Mouse (Mus musculus) lung, postnatal 0 days (tissue): ENCODE measurements around the gene Atp4a. TPM values are rescaled to one million over a fixed set of nuclear protein-coding genes. Genes with fewer than 3 reads are reported as not detected.
"Not testable (repeated sequence)": the region's sequence is repeated elsewhere in the genome, so short reads cannot be mapped to it uniquely, and the experiment has no call there.

Source experiments
- ATAC-seq: fragments of 200-750 bp; cut with Nextera tagmentation; 2 replicates; pipeline ENCODE4 v1.8.0; 2017; ENCODE audit warnings: moderate library complexity
- DNase-seq: peaks from one replicate; pipeline ENCODE4 v3.0.0-alpha.2; 2016; ENCODE audit warnings: low spot score
- H3K27ac ChIP-seq: fragments of 300-500 bp; sonication (generic); 2 replicates; pipeline ENCODE4 v1.5.1; 2014; ENCODE audit warnings: antibody characterized with exemption, mild to moderate bottlenecking, low read length, mixed read lengths
- H3K27me3 ChIP-seq: fragments of 300-500 bp; sonication (generic); replicated peaks from 2 replicates; pipeline ENCODE4 v1.6.1; 2014; ENCODE audit warnings: low read length, mixed read lengths; ENCODE audit not compliant: insufficient read depth
- H3K36me3 ChIP-seq: fragments of 300-500 bp; sonication (generic); 2 replicates; pipeline ENCODE4 v1.6.1; 2014; ENCODE audit warnings: low read length, mixed read lengths; ENCODE audit not compliant: insufficient read depth
- H3K4me1 ChIP-seq: fragments of 300-500 bp; sonication (generic); 2 replicates; pipeline ENCODE4 v1.6.1; 2014; ENCODE audit warnings: antibody characterized with exemption, low read depth, low read length, mixed read lengths; ENCODE audit not compliant: insufficient read depth
- H3K4me2 ChIP-seq: fragments of 300-500 bp; sonication (generic); replicated peaks from 2 replicates; pipeline ENCODE4 v1.6.1; 2014; ENCODE audit warnings: low read depth, mild to moderate bottlenecking, low read length, moderate library complexity, mixed read lengths
- H3K4me3 ChIP-seq: fragments of 300-500 bp; sonication (generic); 2 replicates; pipeline ENCODE4 v1.5.1; 2014; ENCODE audit warnings: low read depth, low read length
- H3K9ac ChIP-seq: fragments of 300-500 bp; sonication (generic); replicated peaks from 2 replicates; pipeline ENCODE4 v1.6.1; 2014; ENCODE audit warnings: low read depth, mild to moderate bottlenecking
- H3K9me3 ChIP-seq: fragments of 300-500 bp; sonication (generic); 2 replicates; pipeline ENCODE4 v1.6.1; 2016; ENCODE audit warnings: low read length, mixed read lengths
- CTCF ChIP-seq: IDR thresholded peaks from 2 replicates; pipeline ENCODE4 v1.5.1; 2016; ENCODE audit warnings: antibody characterized with exemption, mild to moderate bottlenecking
- EP300 ChIP-seq: IDR thresholded peaks from 2 replicates; pipeline ENCODE4 v1.6.1; 2016; ENCODE audit warnings: antibody characterized with exemption, mild to moderate bottlenecking, control low read depth
- WGBS: fragments of 180-500 bp; shearing (Covaris S2); extraction: QIAGEN DNeasy Blood & Tissue Kit; methylation state at CpG from one replicate; pipeline ENCODE4 v1.1.7; 2014; 5-methylcytosine and 5-hydroxymethylcytosine counted together
- polyA plus RNA-seq: library from polyadenylated mRNA; unstranded; fragments of >200 nt; fragmentation: Nextera tagmentation; extraction: Ambion mirVana; gene quantifications from 2 replicates; pipeline ENCODE4 v1.2.1, GENCODE M21; 2015

Atp4a gene
- polyA plus RNA-seq, 1 experiment from 2014 or later: not detected

DNA sequence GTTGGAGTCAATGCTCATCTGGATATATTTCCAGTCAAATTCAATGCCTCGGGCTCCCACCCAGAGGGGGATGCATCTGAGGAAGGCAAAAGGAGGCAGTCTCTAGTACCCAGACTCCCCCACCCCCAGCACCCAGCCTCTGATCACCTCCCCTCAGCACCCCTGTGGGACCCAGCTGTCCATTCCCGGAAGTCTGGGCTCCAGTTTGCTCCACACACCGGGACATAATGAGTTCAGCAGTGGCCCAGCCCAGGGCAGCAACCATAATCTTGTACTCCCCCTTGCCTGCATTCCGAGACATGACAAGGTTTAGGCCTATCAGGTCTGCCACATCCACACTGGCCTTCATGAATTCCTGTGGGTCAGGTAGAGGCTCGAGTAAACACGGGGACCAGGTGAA is 16.2 kb downstream of the Atp4a start:
- no peak for ATAC-seq
- Histone ChIP-seq H3K36me3 (no peaks in the 10 kb centered on the region), H3K4me3 (no peak overlapping the region), H3K4me1 (peaks cover 17% of the 10 kb centered on the region), H3K9me3 (no peaks in the 10 kb centered on the region), H3K27ac (no peak overlapping the region), H3K9ac (0 out of 2 replicates have a peak overlapping the region, but pooled peaks have one; percentile 85), H3K4me2 (peak overlapping the region; percentile 92), H3K27me3 (no peaks in the 10 kb centered on the region)
- no peak for DNase-seq
- 67% methylated on average over 6 of the region's 6 CpGs for WGBS
- TF ChIP-seq EP300 (no peak), CTCF (no peak)

DNA sequence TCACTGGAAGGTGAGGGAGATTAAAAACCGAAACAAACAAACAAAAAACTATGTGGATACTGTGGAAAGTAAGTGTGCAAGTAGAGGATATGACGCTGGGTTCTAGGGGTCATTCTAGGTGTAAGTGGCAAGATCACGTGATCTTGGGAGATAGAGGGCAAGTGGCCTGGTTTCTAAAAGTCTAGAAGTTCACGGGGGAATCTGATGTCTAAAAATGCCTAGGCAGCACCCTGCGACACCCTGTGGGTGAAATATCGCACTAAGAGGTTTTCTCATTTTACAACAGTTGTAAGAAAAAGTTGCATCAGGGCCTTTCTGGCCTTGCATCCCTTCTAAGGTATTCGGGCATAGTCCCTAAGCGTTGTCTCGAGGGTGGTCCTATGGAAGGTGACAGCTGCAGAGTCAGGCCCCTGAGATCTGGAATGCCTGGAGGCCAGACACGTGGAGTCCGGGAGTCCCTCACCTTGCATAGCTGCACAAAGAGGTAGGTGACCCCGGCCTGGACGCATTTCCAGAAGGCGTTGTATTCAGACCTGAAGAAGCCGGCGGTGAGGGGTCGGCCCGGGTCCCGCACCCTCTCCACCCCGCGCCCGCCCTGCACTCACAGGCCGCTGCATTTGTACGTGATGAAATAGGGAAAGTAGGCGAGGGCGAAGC is 16.9 kb downstream of the Atp4a start:
- Histone ChIP-seq H3K9ac (peak overlapping the region; percentile 85), H3K27ac (peak overlapping the region; percentile 40), H3K4me1 (peaks cover 17% of the 10 kb centered on the region), H3K36me3 (no peaks in the 10 kb centered on the region), H3K4me3 (peak overlapping the region; percentile 77), H3K27me3 (no peaks in the 10 kb centered on the region), H3K4me2 (peak overlapping the region; percentile 92), H3K9me3 (no peaks in the 10 kb centered on the region)
- TF ChIP-seq EP300 (no peak), CTCF (no peak)
- 6% methylated on average over 26 of the region's 26 CpGs for WGBS
- DNase-seq (peak; percentile 36), ATAC-seq (peak; percentile 20)

DNA sequence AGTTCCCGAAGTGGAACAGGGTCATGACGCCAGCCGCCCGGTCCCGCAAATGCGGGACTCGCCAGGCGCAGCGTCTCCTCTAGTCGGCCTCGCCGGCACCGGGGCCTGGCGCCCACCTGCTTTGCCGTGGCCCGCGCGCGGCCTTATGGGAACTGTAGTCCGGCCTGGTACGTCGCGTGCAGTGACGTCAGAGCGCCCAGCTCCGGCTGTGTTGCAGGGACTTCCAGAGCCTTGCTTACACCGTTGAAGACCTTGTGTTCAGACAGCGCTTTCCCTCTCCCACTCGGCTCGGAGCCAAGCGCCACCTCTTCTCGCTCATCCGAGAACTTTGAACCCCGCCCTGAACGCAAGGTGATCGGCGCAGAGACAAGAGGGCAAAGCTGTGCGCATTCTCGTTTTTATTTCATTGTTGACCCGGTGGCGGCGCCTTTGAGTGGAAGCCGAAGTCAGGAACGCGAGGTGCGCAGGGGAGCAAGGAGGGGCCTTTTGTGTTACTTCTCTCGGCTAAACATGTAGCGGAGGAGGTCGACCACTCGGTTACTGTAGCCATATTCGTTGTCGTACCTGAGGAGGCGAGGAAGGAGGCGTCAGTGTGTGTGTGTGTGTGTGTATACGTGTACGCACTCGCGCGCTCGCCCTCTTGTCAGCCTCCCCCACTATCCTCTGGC is 17.5 kb downstream of the Atp4a start, which contains the start of gene Tmem147:
Tmem147 (minus strand) TSS at position 145 of the 668 bp plus-strand sequence.
- 2% methylated on average over 59 of the region's 60 CpGs for WGBS
- H3K9me3 ChIP-seq: no peaks in the 10 kb centered on the region
- DNase-seq: peak; percentile 96
- ATAC-seq: peak; percentile 99
- H3K36me3 ChIP-seq: no peaks in the 10 kb centered on the region
- peak within 1 kb of the TSS; percentile 85 for H3K9ac ChIP-seq
- no peak for TF ChIP-seq EP300
- peak; percentile 60 for TF ChIP-seq CTCF
- no peaks in the 10 kb centered on the region for H3K27me3 ChIP-seq
- peak within 1 kb of the TSS; percentile 77 for H3K4me3 ChIP-seq
- peak within 1 kb of the TSS; percentile 92 for H3K4me2 ChIP-seq
- peaks cover 17% of the 10 kb centered on the region for H3K4me1 ChIP-seq
- H3K27ac ChIP-seq: peak within 1 kb of the TSS; percentile 79

DNA sequence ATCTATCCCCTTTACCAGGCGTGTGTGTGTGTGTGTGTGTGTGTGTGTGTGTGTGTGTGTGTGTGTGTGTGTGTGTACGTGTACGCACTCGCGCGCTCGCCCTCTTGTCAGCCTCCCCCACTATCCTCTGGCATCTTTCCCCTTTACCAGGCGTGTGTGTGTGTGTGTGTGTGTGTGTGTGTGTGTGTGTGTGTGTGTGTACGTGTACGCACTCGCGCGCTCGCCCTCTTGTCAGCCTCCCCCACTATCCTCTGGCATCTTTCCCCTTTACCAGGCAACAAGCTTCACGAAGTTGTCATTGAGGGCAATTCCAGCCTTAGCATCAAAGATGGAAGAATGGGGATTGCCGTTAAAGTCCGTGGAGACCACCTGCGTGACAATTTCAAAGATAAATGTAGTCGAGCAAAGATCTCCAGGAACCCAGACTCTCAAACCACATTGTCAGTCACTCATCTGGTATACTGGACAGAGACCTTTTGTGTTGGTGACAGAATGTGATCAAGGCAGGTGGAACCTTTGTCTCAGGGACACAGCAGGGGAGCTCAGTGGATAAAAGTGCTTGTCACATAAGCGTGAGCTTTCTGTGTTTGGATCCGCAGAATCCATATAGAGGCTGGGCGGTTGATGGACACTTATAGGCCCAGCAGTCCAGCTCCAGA is 18.2 kb downstream of the Atp4a start:
- not testable (repeated sequence) for H3K27me3 ChIP-seq, DNase-seq, H3K36me3 ChIP-seq, H3K9me3 ChIP-seq
- peak; percentile 6 for ATAC-seq
- Histone ChIP-seq H3K4me1 (peaks cover 17% of the 10 kb centered on the region), H3K4me3 (peak overlapping the region; percentile 77), H3K9ac (peak overlapping the region; percentile 85; the same call in 1 of the 2 replicates), H3K27ac (peak overlapping the region; percentile 79), H3K4me2 (peak overlapping the region; percentile 92)
- WGBS: 26% methylated on average over 11 of the region's 22 CpGs

DNA sequence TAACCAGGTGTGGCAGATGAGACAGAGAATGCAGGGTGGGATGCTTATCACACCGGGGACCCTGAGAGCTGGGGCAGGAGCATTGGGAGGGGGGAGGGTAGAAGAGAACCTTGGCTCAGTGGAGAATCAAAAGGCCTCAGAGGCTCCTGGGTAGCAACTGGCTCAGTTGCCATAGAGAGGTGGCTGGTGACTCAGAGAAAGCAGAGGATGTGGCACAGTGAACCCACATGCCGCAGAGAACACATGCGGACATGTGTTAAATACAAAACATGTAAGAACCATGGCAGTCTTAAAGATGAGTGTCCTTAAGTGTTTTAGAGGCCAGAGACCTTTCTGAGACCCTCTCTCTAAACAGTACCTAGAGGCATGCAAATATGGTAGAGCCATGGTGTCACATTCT is 24.2 kb downstream of the Atp4a start:
- no peak overlapping the region for H3K9ac ChIP-seq
- H3K4me1 ChIP-seq: no peaks in the 10 kb centered on the region
- TF ChIP-seq EP300: no peak
- TF ChIP-seq CTCF: no peak; the same call in 1 of the 2 replicates
- H3K27me3 ChIP-seq: no peaks in the 10 kb centered on the region
- DNase-seq (no peak), ATAC-seq (no peak)
- no peak overlapping the region for H3K4me2 ChIP-seq
- no peak overlapping the region for H3K4me3 ChIP-seq
- no peak overlapping the region for H3K27ac ChIP-seq
- 86% methylated on average over 3 of the region's 3 CpGs for WGBS
- H3K36me3 ChIP-seq: no peaks in the 10 kb centered on the region
- no peaks in the 10 kb centered on the region for H3K9me3 ChIP-seq

DNA sequence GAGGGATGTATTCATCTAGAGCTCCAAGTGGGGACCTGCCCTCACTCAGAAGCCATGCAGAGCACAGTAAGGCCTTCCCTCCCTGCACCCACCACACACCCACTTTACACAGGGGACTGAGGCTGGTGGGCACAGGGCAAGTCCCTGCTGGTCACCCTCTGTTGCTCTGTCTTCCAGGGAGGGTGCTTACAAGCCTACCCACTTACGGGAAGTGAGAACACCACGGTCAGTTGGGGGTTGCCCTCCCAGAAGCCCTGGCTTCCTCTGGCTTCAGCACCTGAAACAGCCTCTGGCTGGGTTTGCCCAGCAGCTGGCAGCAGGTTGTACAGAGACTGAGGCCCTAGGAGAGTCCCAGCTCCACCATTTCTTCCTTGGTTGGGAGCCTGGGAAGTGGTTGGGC is 30.6 kb downstream of the Atp4a start:
- not testable (repeated sequence) for DNase-seq, H3K9me3 ChIP-seq, H3K4me2 ChIP-seq, H3K4me3 ChIP-seq, ATAC-seq, H3K27ac ChIP-seq, H3K36me3 ChIP-seq, H3K4me1 ChIP-seq, H3K27me3 ChIP-seq, H3K9ac ChIP-seq
- WGBS: 56% methylated on average over 2 of the region's 2 CpGs

DNA sequence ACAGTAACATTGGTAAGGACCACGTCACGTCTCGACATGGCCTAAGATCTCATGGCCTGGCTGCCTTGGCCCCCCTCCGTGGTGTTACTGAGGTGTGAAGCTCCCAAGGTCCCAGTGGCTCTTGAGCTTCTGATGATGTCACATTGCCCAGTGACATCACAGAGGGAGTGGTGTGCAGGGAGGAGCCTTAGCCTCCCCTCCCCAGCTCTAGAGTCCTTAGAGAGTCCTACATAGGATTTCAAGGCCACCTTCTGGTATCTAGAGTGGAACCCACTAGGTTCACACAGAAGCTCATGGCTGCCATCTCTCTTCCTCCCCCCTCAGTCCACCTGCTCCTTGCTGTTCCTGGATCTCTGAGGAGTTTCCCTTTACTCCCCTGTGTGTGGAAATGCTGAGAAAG is 31.6 kb downstream of the Atp4a start, which contains the start of gene Gapdhs:
Gapdhs (minus strand) TSS at position 65 of the 400 bp plus-strand sequence.
- WGBS: 67% methylated on average over 1 of the region's 4 CpGs
- peak; percentile 60 for DNase-seq
- not testable (repeated sequence) for H3K4me3 ChIP-seq, H3K4me1 ChIP-seq, H3K36me3 ChIP-seq, H3K9me3 ChIP-seq, H3K27me3 ChIP-seq, H3K4me2 ChIP-seq, H3K9ac ChIP-seq
- H3K27ac ChIP-seq: peak within 1 kb of the TSS; percentile 64; the same call in 1 of the 2 replicates
- peak; percentile 60 for ATAC-seq
